Mouse (Mus musculus) stomach, postnatal 0 days (tissue): ENCODE measurements around the gene Prkg1.

Experiments
- CTCF ChIP-seq: IDR thresholded peaks from 2 replicates; pipeline ENCODE4 v1.5.1; 2016; ENCODE audit warnings: antibody characterized with exemption, low read depth, mild to moderate bottlenecking, moderate library complexity
- EP300 ChIP-seq: optimal IDR thresholded peaks from 2 replicates; pipeline ENCODE3; 2016; ENCODE audit warnings: antibody characterized with exemption

GRCm38 (mm10) chr19:31662802-31663201 is 102.0 kb downstream of the Prkg1 start:
- TF ChIP-seq EP300: no peak
- TF ChIP-seq CTCF: no peak
